Mouse (Mus musculus) heart, adult 8-10 months (tissue): ENCODE measurements around the gene Zfp65. TPM values are rescaled to one million over a fixed set of nuclear protein-coding genes. Genes with fewer than 3 reads are reported as not detected.

ENCODE experiments used
- total RNA-seq, 4 experiments: library from RNA; stranded (reverse); gene quantifications; 2 replicates each; pipeline ENCODE4 v1.2.4; 2022

Zfp65 gene
- total RNA-seq, 4 experiments from 2014 or later, result 5.2 to 6.5 (median 5.7) TPM

Other genes with a start within 250 kb of the Zfp65 start
- gene Zfp874b, start 244.9 kb downstream of the Zfp65 start, total RNA-seq, result 10 to 100 TPM; 11.5 to 18.0 (median 13.9) TPM
- 1 to 10 TPM; 3.6 to 4.5 (median 4.0) TPM for gene Zfp58, start 228.6 kb downstream of the Zfp65 start, total RNA-seq
- gene Gm26965, start 203.0 kb downstream of the Zfp65 start, total RNA-seq, result 1 to 10 TPM in 1 of 4 experiments, under 1 TPM in 1, not detected in 2; 0.20 to 1.3 TPM
- gene Zfp87, start 203.0 kb downstream of the Zfp65 start, total RNA-seq, result 1 to 10 TPM; 6.9 to 8.9 (median 7.9) TPM
- 1 to 10 TPM; 2.8 to 4.9 (median 4.0) TPM for gene Zfp748, start 175.3 kb downstream of the Zfp65 start, total RNA-seq
- 1 to 10 TPM; 3.4 to 4.2 (median 3.8) TPM for gene Zfp729b, start 119.5 kb downstream of the Zfp65 start, total RNA-seq
- gene Gm49345, start 91.4 kb downstream of the Zfp65 start, total RNA-seq, result 1 to 10 TPM in 1 of 4 experiments, under 1 TPM in 3; 0.33 to 2.4 (median 0.39) TPM
- gene Zfp729a, start 91.4 kb downstream of the Zfp65 start, total RNA-seq, result 1 to 10 TPM; 3.9 to 5.5 (median 5.0) TPM
- gene Zfp738, start 42.1 kb downstream of the Zfp65 start, total RNA-seq, result 1 to 10 TPM; 3.6 to 6.2 (median 4.6) TPM
- gene Zfp85, start 26.1 kb upstream of the Zfp65 start, total RNA-seq, result 1 to 10 TPM; 2.0 to 2.5 (median 2.3) TPM
- gene Zfp493, start 50.5 kb upstream of the Zfp65 start, total RNA-seq, result 1 to 10 TPM in 3 of 4 experiments, under 1 TPM in 1; 1.00 to 2.0 (median 1.5) TPM
- gene Zfp273, start 84.6 kb upstream of the Zfp65 start, total RNA-seq, result 1 to 10 TPM; 1.3 to 2.9 (median 2.2) TPM
- gene Gm10037, start 101.9 kb upstream of the Zfp65 start, total RNA-seq, result under 1 TPM in 3 of 4 experiments, not detected in 1; 0.66 to 0.75 (median 0.72) TPM
- gene BC048507, start 134.2 kb upstream of the Zfp65 start, total RNA-seq, result under 1 TPM in 1 of 4 experiments, not detected in 3; 0.47 TPM